ENCODE assay signal across 7 mouse cellular contexts in genomic region chr12:80230111-80230700, GRCm38 (mm10). TPM values are rescaled to one million over a fixed set of nuclear protein-coding genes. Genes with fewer than 3 reads are reported as not detected.
DNase-seq lines count a peak whose midpoint lies in the region; ATAC-seq and TF ChIP-seq lines count a peak whose summit lies in the region.

No protein-coding gene starts in this region.

- no peak for TF ChIP-seq POLR2A in brain, embryonic 14.5 days (IDR thresholded peaks at IDR 0.05; ENCODE audit: borderline replicate concordance, extremely low read depth, insufficient read depth, insufficient read length, poor library complexity, severe bottlenecking)

- peak; percentile 65; the same call in 1 of the 2 replicates for ATAC-seq in embryonic facial prominence, embryonic 13.5 days (ENCODE audit: insufficient number of reproducible peaks, insufficient read depth, low FRiP score, low TSS enrichment, low read depth)
- 0 out of 2 replicates have a peak, but pooled peaks have one; percentile 15 for ATAC-seq in monocyte, adult 5-6 weeks (replicated peaks; ENCODE audit: insufficient number of reproducible peaks, low FRiP score, low TSS enrichment, poor library complexity, severe bottlenecking)

- H3K9me3 ChIP-seq in embryonic facial prominence, embryonic 13.5 days, result 0 out of 2 replicates have a peak, but pooled peaks cover 5% of the 10 kb centered on the region

- H3K4me2 ChIP-seq in embryonic facial prominence, embryonic 13.5 days, result peak overlapping the region; percentile 50

- no peak for TF ChIP-seq CTCF in brain, embryonic 14.5 days (IDR thresholded peaks at IDR 0.05; ENCODE audit: borderline replicate concordance, extremely low read depth, insufficient read depth, insufficient read length)

- peak overlapping the region; percentile 59 for H3K9ac ChIP-seq in embryonic facial prominence, embryonic 13.5 days

- 2% methylated on average over 10 of the region's 10 CpGs for WGBS in embryonic facial prominence, embryonic 13.5 days

- H3K27ac ChIP-seq in embryonic facial prominence, embryonic 13.5 days, result peak overlapping the region; percentile 98

- peaks cover 24% of the 10 kb centered on the region for H3K36me3 ChIP-seq in embryonic facial prominence, embryonic 13.5 days

- H3K4me3 ChIP-seq in embryonic facial prominence, embryonic 13.5 days, result peak overlapping the region; percentile 16

- H3K27me3 ChIP-seq in embryonic facial prominence, embryonic 13.5 days, result no peaks in the 10 kb centered on the region

- DNase-seq in brain, embryonic 14.5 days (ENCODE audit: low read depth), result peak; percentile 88
- DNase-seq in heart, adult 9 months (ENCODE audit: low spot score in 2 of 2), result peak; percentile 92 to 93
- peak; percentile 88 to 89 for DNase-seq in kidney, adult 8-10 months
- DNase-seq in liver, result peak; percentile 76
- peak; percentile 39 for DNase-seq in urinary bladder, postnatal 10 days (ENCODE audit: low spot score)

- H3K4me1 ChIP-seq in embryonic facial prominence, embryonic 13.5 days, result peaks cover 74% of the 10 kb centered on the region

RNA-seq across cellular contexts. Expression of gene Actn1, which starts 30.0 kb away (rescaled TPM):
- 25.1 and 30.5 TPM in 2 replicates for polyA plus RNA-seq in brain, embryonic 14.5 days (2012; rRNA removed)
- 37.5 and 39.4 TPM in 2 replicates for polyA plus RNA-seq in embryonic facial prominence, embryonic 13.5 days (2015; fragmentation: Nextera tagmentation; extraction: Ambion mirVana)
- total RNA-seq in monocyte, adult 5-6 weeks (2017), result 4.9 to 18.8 TPM (median 7.8 TPM) in 3 replicates

Comparison
In these comparisons a context has a peak if more than half of its experiments do, and no peak if none do; other contexts are left out.
1. Peak in every context shown above with its lines: DNase-seq, ATAC-seq, H3K4me3 ChIP-seq and H3K27ac ChIP-seq.
2. DNase-seq: peak in every context shown above with its lines; median percentile 92 in heart, adult 9 months; 88 in kidney, adult 8-10 months; 88 in brain, embryonic 14.5 days; 76 in liver; 39 in urinary bladder, postnatal 10 days.